Mouse (Mus musculus) lung, postnatal 4 days (tissue): ENCODE results near the gene Eif3l.

ENCODE experiments used
- DNase-seq, 2 experiments: peaks; one replicate each; pipeline ENCODE4 v3.0.0; 2021

Eif3l gene

DNA sequence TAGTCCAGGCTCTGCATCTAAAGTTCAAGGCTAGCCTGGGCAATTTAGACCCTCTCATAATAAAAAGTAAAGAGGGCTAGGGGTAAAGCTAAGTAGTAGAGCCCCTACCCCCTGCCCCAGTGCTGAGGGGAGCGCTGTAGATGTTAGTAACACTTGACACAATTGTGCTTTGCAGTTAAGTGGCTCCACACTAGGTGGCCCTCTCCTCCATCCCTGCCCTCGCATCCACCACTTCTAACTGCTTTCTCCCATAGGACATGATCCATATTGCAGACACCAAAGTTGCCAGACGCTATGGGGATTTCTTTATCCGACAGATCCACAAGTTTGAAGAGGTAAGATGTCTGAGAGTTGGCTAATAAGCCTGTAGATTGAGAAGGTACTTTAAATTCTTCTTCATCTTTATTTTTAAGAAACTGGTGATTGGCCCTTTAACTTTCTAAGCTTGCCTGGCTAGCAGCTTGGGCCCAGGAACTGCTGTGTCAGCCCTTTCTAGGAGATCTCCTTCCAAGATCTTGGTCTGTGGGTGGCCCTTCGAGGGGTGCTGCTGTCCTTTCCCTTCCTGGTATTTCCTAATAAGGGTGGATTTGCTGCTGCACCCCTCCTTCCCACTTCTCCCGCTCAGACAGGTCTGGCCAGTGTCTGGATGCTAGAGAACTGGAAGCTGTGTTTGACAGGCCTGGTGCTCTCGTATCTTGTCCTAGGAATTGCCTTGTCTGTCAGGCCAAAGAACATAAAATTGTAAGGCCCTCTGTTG lies 18.3 kb downstream of the Eif3l start:
- peak in 1 of 2 experiments; percentile 61 for DNase-seq

DNA sequence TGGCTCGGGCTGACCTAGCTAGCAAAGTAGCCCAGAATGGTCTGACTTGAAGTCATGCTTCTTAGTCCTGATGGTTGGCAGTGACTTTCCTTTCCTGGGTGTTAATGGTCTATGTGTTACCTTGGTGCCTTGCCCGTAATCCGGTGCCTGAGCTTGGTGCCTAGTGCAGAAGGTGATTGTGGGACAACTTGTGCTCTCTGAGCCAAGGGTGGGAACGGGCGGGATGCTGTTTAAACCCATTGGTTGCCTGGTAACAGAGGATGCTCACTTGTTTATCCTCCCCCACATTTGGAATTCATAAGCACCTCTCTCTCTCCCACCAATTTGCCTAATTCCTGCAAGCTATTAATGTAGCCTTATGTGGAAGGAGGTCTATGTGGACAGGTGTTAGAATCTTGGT lies 20.5 kb downstream of the Eif3l start:
- DNase-seq = no peak

DNA sequence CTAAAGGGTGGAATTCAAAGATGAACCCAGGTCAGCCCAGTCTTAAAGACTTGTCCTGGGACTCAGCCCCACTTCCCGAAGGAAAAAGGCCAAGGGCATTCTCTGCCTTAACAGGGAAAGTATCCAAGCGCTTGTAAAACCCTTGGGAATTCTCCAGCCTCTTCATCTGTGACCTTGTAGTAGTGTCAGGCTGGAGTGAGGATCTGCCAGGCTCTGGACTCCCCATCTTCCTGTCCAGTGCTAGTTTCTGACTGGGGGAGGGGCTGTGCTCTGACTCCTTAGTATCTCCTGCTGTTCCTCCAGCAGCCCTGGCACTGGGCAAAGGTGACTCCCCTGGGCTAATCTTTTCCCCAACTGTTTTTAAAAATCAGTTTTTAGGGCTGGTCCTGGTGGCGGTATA lies 21.6 kb downstream of the Eif3l start:
- DNase-seq = no peak

DNA sequence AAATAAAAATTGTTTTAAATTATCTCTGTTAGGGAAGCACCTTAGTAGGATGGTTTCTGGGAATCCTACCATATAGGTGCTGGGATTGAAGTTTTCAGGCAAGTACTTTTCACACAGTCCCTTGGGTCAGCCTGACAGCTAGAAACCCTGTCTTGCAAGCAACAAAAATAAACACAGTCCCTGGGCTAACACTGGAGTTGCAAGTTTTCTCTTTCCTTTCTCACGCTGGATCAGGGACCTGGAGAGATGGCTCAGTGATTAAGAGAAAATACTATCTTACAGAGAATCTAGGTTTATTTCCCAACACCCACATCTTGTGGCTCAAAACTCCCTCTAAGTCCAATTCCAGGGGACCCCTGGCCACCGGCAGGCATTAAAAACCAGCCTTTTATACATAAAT lies 22.2 kb downstream of the Eif3l start:
- DNase-seq = no peak

DNA sequence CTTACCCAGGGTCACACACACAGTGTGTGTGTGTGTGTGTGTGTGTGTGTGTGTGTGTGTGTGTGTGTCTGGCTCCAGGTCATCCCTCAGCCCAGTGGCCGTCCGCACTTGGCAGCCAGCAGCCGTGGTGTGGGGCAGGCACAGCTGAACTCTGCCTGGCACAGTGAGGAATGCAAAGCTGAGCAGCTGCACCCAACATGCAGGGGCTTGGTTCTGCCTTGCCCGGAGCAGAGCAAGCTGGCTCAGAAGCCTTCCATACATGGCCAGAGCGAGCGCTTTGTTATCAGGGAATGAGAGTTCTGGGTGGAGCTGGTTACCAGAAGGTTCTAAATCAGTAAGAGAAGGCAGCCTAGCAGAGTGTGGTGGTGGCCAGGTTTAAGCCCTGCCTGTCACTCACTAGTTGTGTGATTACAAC lies 22.6 kb downstream of the Eif3l start:
- DNase-seq = peak; percentile 61 to 81

DNA sequence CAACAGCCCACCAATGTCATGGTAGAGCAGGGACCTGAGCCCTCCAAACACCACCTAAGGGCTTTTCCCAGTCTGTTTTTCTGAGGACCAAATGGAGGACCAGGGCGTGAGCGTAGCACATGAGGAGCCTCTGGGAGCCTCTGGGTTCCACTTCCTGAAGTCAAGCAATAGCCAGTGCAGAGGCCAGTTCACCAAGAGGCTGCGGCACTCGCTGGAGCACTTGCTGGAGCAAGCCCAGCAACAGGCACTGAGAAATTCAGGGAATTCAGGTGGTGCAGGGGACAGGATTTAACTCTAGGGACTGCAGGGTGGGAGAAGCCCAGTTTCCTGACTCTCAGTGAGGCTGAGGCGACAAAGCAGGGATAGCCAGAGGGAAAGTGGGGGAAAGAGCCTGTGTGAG lies 23.2 kb downstream of the Eif3l start:
- no peak for DNase-seq

DNA sequence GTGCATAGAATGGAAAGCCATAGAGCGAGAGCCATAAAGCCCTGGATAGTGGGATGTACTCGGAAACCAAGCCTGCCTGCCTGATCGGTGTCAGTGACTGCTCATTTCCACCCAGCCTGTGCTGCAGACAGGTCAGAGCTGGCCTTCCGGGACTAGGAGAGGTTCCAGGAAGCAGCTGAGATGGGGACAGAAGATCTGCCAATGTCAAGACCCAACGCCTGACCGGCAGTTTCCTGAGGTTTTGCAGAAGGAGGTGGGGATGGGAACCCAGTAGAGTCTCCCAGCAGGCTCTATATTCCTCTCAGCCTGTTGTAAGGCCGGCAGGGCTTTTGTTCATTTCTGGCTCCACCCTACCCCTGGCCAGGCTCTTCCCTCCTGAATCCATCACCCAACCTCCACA lies 23.9 kb downstream of the Eif3l start:
- DNase-seq = peak; percentile 55 to 76

DNA sequence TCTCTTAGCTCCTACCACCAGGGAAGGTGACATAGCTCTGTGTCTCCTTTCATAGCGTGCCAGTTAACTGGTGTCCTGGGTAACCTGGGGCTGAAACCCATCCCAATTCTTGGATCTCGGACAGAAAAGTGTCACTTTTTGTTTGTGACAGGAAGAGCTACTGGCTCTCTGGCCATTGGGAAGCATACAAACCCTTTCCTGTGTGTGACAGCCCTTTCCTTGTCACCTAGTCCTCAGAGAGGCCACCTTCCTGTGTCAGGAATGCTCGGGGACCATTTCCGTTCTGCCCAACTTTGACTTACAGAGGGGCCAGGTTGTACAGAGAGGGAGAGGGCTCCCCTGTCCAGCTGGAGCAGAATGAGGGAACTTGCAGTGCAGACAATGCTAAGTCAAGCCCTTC lies 24.5 kb downstream of the Eif3l start:
- DNase-seq = no peak

DNA sequence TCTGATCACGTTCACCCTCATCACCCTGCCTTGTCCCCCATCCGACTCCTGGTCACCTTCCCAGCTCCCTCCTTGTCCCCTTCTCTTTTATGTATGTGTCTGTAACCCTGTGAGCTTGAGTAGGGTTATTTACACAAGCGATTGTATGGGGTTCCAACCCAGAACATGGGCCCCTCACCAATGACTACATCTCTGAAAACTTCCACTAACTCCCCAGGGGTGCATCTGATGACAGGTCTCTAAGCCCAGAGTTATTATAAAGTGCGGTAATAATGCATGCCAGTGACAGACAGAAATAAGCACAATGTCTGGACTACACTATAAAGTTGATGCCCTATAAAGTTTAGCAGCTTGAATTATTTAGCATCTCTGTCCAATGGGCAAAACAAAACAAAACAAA lies 25.4 kb downstream of the Eif3l start:
- DNase-seq = no peak

DNA sequence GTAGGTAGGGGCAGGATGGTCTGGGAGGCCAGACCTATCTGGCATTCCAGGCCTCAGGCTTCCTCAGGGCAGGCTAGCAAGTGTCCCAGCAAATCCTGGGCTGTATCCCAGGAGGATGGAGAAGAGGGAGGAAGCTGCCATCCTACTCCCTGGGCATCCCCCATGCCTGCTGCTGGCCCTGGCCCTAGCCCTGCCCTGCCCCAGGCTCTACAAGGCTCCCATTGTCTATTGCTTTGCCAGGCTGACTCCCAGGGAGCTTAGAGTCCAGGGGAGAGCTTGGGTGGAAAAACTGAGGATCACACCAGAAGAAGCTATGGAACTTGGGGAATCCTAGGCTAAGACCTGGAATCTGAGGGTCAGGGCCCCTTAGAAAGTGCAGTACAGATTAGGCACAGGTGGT lies 26.6 kb downstream of the Eif3l start:
- no peak for DNase-seq

DNA sequence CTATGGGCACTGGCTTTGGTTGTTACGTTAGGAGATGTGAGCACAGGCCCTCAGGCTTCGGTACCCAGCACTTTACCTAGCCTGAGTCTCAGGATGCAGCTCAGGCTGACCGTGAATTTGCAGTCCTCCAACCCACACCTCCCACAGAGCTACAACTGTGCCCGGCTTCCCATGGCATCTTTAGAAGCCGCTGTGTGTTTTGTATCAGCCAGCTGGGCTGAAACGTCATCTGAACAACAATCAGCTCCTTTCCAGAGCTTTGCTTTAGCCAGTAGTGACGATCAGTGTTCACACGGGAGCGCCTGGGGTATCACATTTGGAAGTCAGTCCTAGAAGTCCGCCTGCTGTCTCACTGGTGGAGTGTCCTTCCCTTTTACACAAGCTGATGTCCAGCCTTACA lies 28.3 kb downstream of the Eif3l start:
- no peak for DNase-seq

DNA sequence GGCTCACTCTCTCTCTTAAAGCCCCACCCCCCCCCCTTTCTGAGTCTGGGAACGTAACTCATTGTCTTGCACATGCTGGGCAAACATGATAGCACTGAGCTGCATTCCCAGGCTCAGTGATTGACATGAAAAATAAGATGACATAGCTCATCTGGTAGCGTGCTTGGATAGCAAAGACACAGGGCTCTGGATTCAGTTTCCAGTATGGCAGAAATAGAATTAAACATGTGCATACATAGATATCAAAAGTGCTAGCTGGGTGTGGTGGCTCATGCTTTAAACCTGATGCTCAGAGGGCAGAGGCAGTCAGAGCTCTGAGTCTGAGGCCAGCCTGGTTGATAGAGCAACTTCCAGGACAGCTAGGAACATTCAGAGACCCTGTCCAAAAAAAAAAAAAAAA lies 30.8 kb downstream of the Eif3l start:
- no peak for DNase-seq

DNA sequence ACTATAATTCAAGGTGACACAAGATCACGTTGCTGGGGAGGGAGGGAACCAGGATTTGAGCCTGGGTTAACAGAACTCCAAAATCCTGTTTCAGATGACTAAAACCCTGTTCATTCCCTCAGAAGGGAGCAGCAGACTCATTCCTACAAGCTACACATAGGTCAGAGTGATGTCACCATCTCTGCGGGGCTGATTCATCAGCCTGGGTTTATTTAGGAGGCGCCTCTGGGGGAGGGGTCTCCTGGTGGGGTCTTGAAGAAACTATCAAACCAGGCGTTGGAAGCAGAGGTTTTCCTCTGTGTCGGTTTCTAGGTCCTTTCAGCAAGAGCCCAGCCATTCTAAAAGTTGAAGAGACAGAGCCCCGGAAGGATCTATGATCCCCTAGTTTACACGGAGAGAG lies 33.0 kb downstream of the Eif3l start:
- DNase-seq = no peak

DNA sequence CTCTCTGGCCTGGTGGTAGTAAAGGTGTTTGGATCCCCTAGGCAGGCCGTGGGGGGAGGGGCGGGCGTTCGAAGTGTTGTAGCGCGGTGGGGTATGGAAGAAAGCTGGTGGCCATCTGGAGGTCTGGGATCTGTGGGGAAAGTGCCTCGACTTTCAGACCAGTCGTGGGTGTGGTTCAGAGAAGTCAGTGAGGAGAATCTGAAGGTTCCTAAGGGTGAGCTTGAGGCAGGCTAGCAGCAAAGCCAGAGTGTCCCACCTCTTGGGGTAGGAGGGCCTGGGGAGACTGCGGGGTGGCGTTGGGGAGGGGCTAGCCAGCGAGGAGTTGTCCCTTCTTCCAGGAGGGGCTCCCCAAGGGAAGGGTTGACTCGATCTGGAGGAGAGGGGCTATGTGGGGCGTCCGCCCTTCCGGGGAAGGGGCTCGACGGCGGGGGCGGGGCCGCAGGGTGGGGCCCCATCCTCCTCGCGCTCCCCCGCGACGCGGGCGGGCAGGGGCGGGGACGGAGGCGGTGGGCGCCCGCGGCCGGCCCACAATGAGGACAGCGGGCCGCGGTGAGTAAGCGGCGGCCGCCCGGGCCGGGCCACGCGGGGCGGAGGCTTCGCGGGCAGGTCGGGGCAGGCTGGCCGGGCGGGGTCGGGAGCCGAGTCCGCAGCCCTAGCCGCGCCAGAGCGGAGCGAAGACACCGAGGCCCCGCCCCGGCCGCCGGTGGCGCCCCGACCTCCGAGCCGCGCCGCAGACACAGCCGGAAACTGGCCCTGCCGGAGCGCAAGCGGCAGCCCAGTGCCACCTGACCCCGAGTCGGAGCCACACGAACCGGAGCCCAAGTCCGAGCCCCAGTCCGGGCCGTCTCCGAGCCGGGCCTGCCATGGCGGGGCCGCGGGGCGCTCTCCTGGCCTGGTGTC lies 33.7 kb downstream of the Eif3l start, which contains the start of gene Micall1:
Gene Micall1, plus strand, starts transcription at position 478 of the 900 bp plus-strand sequence.
- peak; percentile 81 to 86 for DNase-seq

DNA sequence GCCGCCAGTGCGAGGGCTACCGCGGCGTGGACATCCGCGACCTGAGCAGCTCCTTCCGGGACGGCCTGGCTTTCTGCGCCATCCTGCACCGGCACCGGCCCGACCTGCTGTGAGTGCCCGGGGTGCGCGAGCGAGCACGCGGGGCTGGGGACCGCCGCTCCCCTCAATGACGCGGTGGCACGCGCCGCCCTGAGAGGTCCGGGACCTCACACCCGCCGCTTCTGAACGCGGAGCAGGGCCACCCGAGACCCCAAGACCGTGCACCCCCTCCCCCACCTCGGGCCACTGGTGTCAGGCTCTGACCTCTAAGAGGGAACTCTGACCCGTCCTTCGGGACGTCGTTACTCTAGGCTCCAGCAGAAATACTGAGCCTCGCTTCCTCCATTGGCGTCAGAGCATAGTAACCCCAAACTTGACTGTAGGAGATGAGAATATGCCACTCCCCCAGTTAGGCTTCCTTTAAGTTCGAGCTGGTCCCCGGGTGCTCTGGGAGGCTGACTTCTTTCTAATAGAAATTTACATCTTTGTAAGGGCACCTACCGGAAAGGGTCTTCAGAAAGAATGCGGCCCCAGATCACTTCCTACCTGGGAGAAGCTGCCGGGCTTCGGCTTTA lies 34.4 kb downstream of the Eif3l start:
- no peak for DNase-seq

DNA sequence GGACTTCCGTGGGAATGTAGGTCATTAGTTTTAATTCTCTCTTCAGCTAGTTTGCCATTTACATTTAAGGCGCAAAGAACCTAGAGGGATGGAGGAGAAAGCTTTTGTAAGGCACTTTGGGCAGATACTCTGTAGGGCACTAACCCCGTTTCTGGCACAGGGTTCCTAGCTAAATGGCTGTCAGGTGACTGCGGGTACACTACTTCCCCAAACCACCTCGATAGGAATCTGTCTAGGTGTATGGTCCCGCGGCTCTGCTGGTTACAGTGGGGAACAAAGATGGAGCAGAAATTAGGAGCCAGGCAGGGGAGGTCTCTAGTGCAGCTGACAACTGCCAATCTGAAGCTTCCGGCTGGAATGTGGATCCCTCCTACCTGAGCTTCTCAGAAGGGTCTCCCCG lies 35.1 kb downstream of the Eif3l start:
- no peak for DNase-seq

DNA sequence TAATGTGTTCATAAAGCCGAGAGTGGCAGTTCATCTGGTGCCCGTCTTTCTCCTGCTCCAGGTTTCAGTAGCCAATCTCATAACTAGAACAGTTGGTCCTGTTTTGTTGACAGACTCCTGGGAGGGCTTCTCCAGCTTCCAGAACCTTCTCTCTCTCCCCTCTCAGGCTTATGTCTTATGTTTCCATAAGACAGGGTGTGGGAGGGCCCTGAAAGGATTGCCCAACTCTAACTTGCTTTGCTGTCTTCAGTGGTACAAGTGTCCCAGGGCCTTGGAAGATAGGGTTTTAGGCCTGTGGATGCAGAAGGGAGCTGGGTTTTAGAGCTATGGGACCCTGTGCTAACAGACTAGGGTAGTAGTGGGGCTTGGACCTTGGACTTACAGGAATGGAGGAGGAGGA lies 35.5 kb downstream of the Eif3l start:
- DNase-seq = no peak

DNA sequence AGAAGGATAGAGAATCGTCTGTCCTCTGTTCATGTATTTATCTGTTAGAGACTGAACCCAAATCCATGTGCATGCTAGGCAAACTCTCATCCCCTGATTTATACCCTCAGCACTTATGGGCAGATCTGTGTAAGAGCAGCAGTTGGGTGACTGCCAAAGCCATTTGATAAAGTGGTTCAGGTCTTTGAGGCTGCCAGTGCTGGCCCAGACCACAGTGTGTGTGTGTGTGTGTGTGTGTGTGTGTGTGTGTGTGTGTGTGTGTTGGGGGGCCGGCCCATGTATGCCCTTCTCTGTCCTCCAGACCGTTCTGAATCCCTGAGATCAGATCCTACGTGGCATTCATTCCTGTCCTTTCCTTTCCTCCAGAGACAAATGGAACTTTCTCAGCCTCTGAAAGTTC lies 36.8 kb downstream of the Eif3l start:
- DNase-seq = peak in 1 of 2 experiments; percentile 48

DNA sequence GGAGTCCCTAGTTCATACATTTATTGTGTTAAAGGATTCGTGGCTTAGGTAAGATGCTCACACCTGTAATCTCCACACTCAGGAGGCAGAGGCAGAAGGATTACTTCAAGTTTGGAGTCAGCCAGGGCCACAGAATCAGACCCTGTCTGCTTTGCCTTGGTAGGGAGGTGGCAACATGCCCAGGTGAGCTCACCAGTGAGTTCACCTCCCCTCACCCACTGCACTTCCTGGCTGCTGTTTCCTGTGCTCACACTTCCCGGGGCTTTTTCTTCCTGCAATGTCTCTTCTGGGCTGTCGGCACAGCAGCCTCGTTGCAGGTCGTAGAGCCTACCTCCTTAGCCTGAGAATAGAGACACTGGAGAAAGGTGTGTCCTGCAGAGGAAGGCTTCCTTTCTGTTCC lies 40.3 kb downstream of the Eif3l start:
- DNase-seq = no peak

DNA sequence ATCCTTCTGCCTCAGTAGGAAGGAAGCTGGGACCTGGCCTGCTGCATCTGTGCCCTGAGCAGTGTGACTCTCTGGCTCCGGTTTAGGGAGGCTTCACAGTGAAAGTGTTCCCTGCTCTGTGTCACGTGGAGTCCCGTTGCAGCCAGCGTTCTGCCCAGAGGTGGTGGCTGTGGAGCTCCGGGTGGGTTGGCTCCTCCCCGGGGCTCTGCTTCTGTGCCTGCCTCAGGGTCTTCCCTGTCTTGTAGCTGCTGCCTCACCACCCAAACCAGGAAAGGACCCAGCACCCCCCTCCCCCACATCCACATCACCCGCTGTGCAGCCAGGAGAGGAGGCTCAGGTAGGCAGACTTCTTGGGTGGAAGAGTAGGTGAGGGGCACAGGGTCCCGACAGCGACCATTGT lies 44.5 kb downstream of the Eif3l start:
- DNase-seq = no peak

DNA sequence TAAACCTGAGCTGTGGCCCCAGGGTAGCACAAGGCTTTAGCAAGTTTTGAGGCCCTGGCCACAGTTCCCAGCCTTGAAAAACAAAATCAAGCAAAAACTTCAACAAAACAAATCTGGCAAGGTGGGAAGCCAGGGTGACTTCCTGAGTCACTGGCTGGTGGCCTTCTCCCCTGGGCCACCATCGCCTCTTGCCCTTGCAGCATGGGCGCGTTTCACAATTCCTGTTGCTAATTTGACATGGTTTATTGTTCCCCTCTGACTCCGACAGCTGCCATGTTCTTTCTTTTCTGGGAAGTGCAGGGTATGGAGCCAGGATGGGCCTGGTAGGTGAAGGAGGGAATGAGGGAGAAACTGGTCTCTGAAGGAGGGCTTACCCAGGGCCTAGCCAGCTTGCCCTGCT lies 47.1 kb downstream of the Eif3l start:
- no peak for DNase-seq

DNA sequence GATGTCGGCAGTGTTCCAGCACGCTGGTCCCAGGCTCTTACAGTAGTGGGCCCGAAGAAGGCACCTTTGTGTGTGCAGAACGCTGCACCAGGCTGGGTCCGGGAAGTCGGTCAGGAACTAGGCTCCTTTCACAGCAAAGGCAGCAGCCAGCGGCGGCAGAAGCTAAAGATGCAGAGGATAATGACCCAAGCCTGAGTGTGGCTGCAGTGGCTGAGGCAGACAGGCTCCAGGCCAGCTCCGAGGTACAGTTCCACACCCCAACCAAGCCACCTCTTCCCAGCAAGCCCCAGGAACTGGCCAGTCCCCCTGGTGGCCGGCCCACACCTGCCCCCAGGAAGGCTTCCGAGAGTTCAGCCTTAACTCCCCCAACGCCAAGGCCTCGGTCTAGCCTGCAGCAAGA lies 47.6 kb downstream of the Eif3l start:
- DNase-seq = no peak

DNA sequence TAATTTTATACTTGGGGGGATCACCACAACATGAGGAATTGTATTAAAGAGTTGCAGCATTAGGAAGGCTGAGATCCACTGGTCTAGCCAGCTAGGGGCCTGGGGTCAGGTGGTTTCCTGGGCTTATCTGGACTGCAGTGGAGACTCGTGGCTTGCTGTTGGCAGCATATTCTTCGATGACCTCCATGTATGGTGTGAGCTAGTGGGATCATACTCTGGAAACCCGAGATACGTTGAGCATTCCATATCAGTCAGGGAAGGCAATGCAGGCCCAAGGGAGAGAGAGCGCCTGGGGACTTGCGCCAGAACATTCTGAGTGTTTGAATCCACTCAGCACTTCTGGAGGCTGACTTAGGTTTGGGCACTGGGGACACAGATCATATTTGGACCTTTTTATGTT lies 48.8 kb downstream of the Eif3l start:
- no peak for DNase-seq
